Mouse (Mus musculus) hindbrain, embryonic 15.5 days (tissue): ENCODE measurements around the gene Map7. TPM values are rescaled to one million over a fixed set of nuclear protein-coding genes. Genes with fewer than 3 reads are reported as not detected.
A peak's percentile ranks its signal among the peaks of the same experiment; 100 is the strongest.

Source experiments
- ATAC-seq: fragments of 200-750 bp; cut with Nextera tagmentation; 2 replicates; pipeline ENCODE4 v1.8.0; 2017; ENCODE audit warnings: low read depth, moderate number of reproducible peaks, moderate TSS enrichment; ENCODE audit not compliant: low FRiP score
- H3K27ac ChIP-seq: fragments of 300-500 bp; sonication (generic); replicated peaks from 2 replicates; pipeline ENCODE4 v1.5.1; 2015; ENCODE audit warnings: mild to moderate bottlenecking, inconsistent platforms
- H3K27me3 ChIP-seq: fragments of 300-500 bp; sonication (generic); 2 replicates; pipeline ENCODE4 v1.6.1; 2015; ENCODE audit warnings: control low read depth, inconsistent platforms
- H3K36me3 ChIP-seq: fragments of 300-500 bp; sonication (generic); 2 replicates; pipeline ENCODE4 v1.6.1; 2015; ENCODE audit warnings: control low read depth, inconsistent platforms
- H3K4me1 ChIP-seq: fragments of 300-500 bp; sonication (generic); replicated peaks from 2 replicates; pipeline ENCODE4 v1.6.1; 2015; ENCODE audit warnings: control low read depth, inconsistent platforms
- H3K4me2 ChIP-seq: fragments of 300-500 bp; sonication (generic); 2 replicates; pipeline ENCODE4 v1.6.1; 2015; ENCODE audit warnings: moderate library complexity, mild to moderate bottlenecking, inconsistent platforms
- H3K4me3 ChIP-seq: fragments of 300-500 bp; sonication (generic); 2 replicates; pipeline ENCODE4 v1.5.1; 2015; ENCODE audit warnings: mild to moderate bottlenecking, inconsistent platforms
- H3K9ac ChIP-seq: fragments of 300-500 bp; sonication (generic); 2 replicates; pipeline ENCODE4 v1.6.1; 2015; ENCODE audit warnings: inconsistent platforms
- H3K9me3 ChIP-seq: fragments of 300-500 bp; sonication (generic); 2 replicates; pipeline ENCODE4 v1.6.1; 2016; ENCODE audit warnings: control low read depth, inconsistent platforms
- WGBS: fragments of 180-500 bp; shearing (Covaris S2); methylation state at CpG from one replicate; pipeline ENCODE4 v1.1.7; 2015; 5-methylcytosine and 5-hydroxymethylcytosine counted together
- polyA plus RNA-seq: library from polyadenylated mRNA; unstranded; fragments of >200 nt; fragmentation: Nextera tagmentation; extraction: Ambion mirVana; gene quantifications from 2 replicates; pipeline ENCODE4 v1.2.1, GENCODE M21; 2015

Map7 gene
- polyA plus RNA-seq, 1 experiment from 2014 or later, result 10.3 TPM

DNA sequence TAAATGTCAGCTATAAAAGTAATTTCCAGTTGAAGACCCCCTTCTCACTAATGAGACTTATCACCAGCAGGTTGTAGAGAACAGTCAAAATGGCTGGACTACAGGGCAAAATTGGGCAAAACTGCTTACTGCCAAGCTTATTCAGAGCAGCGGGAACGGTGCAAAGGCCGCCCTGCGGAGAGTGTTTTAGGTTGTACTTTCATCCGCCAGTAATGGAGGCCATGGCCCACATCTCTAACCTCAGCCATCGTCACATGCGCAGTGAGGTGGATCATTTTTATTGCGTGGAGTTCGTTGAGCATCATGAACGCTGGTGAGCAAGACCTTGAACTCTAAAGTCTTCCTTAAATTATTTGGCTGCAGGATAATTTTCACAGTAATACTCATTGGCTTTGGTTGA, 100.8 kb downstream of the Map7 start:
- Histone ChIP-seq H3K4me3 (no peak overlapping the region), H3K4me1 (no peaks in the 10 kb centered on the region), H3K27ac (no peak overlapping the region), H3K27me3 (no peaks in the 10 kb centered on the region), H3K9me3 (no peaks in the 10 kb centered on the region), H3K4me2 (no peak overlapping the region), H3K36me3 (no peaks in the 10 kb centered on the region), H3K9ac (no peak overlapping the region)
- no peak for ATAC-seq
- WGBS, result 96% methylated on average over 10 of the region's 10 CpGs

DNA sequence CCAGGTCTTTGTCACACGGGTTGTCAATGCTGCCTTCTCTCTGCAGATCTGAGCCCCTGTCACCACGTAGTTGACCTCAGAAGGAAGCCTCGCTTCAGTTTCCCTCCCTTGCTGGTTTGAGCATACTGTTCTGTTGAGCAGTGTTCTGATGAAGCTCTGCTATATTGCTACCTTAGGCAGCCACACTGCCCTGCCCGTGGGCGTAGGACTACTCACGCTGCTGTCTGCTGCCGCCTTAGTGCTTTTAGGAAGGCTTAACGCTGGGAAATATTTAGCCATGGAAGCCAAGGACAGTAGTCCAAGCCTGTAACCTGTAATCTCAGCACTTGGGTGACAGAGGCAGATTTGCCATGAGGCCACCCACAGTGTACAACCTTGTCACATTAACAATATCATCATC, 107.3 kb downstream of the Map7 start:
- Histone ChIP-seq H3K9ac (no peak overlapping the region), H3K27me3 (no peaks in the 10 kb centered on the region), H3K9me3 (no peaks in the 10 kb centered on the region), H3K36me3 (no peaks in the 10 kb centered on the region), H3K4me3 (no peak overlapping the region), H3K27ac (no peak overlapping the region), H3K4me2 (no peak overlapping the region), H3K4me1 (no peaks in the 10 kb centered on the region)
- WGBS, result 94% methylated on average over 8 of the region's 8 CpGs
- ATAC-seq, result no peak

DNA sequence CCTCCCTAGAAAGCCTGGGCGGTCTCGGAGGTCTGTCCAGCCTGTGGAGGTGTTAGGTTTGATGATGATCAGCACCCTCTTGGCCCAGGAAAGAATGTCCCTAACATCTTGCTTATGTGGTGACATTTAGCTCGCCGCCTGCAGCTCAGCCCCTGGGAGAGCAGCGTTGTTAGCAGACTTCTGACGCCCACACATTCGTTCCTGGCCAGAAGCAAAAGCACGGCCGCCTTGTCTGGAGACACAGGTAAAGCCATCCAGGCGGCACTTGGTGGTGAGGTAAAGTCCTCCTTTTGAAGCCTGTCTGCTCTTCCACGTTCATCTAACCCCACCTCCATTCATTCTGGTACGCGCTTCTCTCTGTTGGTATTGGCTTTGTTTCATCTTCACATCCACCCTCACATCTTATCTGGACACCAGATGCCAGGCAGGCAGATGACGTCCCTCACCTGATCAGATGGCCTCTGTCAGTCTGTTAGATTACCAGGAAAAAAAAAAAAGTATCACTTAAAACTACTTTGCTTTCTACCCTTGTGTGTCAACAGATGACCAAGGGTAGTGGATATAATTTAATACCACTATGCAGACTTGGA, 108.9 kb downstream of the Map7 start:
- no peaks in the 10 kb centered on the region for H3K27me3 ChIP-seq
- no peak for ATAC-seq
- no peak overlapping the region for H3K4me2 ChIP-seq
- no peak overlapping the region for H3K4me3 ChIP-seq
- H3K9me3 ChIP-seq, result no peaks in the 10 kb centered on the region
- no peak overlapping the region for H3K9ac ChIP-seq
- no peaks in the 10 kb centered on the region for H3K36me3 ChIP-seq
- H3K27ac ChIP-seq, result no peak overlapping the region
- no peaks in the 10 kb centered on the region for H3K4me1 ChIP-seq
- 87% methylated on average over 14 of the region's 14 CpGs for WGBS

DNA sequence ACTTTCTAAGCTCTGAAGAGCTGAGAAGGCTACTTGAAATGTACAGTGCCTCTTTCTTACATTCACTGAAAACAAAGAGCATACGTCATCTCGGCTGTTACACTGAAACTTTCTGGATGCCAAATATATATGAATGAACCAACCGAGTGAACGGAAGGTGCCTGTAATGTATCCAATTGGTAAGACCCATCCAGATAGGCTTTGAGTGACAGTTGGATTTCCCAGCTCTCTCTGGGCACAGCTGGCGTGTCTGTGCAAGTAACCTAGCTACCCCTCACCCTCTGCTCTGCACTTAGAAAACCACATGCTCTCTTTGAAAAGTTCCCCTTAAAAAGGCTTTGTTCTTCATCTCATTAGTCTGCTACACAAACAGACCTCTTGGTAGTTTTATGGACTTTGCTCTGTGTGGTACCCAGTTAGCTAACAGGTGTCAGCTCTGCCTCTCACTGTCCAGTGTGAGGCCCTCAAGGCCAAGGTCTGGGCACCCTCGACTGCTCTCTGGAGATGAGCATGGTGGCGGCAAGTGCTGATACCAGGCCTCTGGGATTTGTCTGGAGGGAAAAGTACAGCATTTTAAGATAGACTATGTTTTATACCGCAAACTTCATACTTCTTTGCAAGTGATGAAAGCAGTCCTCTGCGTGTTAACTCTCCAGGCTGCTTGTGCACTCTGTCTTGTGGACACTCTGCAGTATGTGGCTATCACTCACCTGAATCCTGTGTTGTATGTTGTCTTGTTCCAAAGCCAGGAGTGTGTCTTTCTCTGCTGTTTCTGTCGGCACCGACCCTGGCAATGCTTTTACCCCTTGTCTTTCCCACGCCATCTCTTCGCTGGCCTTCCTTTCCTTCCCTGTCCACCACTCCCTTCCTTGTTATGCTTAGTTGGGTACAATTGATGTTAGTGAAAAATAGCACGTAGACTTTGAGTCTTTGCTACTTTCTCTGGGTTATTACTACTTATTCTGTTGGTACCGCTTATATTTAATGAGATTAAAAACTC, 109.8 kb downstream of the Map7 start:
- H3K27me3 ChIP-seq, result no peaks in the 10 kb centered on the region
- no peak for ATAC-seq
- 87% methylated on average over 15 of the region's 15 CpGs for WGBS

DNA sequence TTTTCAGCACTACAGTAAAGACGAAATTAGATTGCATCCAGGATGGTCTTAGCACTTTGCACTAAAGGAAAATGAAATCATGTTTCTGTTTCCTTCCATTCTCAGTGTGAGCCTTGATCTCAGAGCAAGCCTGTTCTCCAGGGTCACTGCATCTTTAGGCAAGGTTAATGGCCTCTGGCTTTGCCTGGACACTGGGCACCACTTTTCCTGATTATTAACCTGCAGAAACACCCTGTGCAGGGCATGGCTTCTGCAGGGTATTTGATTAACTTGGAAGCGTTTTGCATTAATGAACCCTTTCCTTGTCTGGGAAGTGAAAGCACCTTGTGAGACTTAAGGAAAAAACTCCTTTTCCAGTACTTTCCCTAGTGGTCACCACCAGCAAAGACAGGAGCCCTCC, 111.2 kb downstream of the Map7 start:
- H3K27me3 ChIP-seq, result no peaks in the 10 kb centered on the region
- ATAC-seq, result no peak
- no peak overlapping the region for H3K27ac ChIP-seq
- H3K4me2 ChIP-seq, result no peak overlapping the region
- H3K9ac ChIP-seq, result no peak overlapping the region
- H3K4me1 ChIP-seq, result no peaks in the 10 kb centered on the region
- WGBS, result 82% methylated on average over 2 of the region's 2 CpGs
- H3K36me3 ChIP-seq, result no peaks in the 10 kb centered on the region
- H3K4me3 ChIP-seq, result no peak overlapping the region
- no peaks in the 10 kb centered on the region for H3K9me3 ChIP-seq

More for the DNA sequence above, 109.8 kb downstream of the Map7 start:
- no peaks in the 10 kb centered on the region for H3K4me1 ChIP-seq
- no peak overlapping the region for H3K9ac ChIP-seq
- H3K4me3 ChIP-seq, result no peak overlapping the region
- H3K9me3 ChIP-seq, result no peaks in the 10 kb centered on the region
- H3K4me2 ChIP-seq, result no peak overlapping the region
- H3K36me3 ChIP-seq, result no peaks in the 10 kb centered on the region
- no peak overlapping the region for H3K27ac ChIP-seq

DNA sequence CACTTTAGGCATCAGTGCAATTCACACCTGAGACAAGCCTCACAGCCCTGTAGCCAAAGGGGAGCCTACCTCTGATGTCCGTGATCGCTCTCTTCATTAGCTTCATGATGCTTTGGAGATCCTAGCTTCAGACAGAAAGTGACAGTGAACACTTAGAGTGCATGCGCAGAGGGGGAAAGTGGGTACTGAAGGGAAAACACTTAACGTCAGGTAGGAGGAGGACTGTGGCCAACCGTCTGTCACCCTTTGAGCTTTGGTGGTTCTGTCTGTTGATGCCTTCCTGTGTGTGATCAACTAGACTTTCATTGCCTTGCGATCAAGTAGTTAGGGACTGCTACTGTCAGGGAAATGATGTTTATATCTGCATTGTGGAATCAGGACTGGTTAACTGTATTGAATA, 114.6 kb downstream of the Map7 start:
- H3K9me3 ChIP-seq, result no peaks in the 10 kb centered on the region
- ATAC-seq, result no peak
- no peak overlapping the region for H3K4me3 ChIP-seq
- no peak overlapping the region for H3K27ac ChIP-seq
- H3K36me3 ChIP-seq, result no peaks in the 10 kb centered on the region
- H3K9ac ChIP-seq, result no peak overlapping the region
- no peaks in the 10 kb centered on the region for H3K4me1 ChIP-seq
- no peaks in the 10 kb centered on the region for H3K27me3 ChIP-seq
- 95% methylated on average over 6 of the region's 6 CpGs for WGBS
- no peak overlapping the region for H3K4me2 ChIP-seq

DNA sequence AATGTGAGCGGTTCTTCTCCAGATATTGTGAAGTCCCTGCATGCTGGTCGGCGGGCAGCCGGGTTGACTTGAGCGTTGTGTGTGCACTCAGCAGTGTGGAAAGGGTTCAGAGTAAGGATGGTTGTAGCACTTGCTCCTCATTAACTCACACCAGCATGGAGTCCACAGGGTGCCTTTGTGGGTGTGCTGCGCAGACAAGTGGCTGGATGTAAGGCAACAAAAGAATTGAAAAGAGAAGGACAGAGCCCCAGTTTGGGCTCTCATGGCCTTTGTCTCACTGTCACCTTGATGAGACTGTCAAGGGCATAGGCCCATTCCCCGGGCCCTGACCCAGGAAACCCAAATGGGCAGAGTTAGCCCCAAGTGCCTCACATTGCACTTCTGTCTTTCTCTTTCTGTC, 116.2 kb downstream of the Map7 start:
- Histone ChIP-seq H3K4me2 (no peak overlapping the region), H3K36me3 (no peaks in the 10 kb centered on the region), H3K9me3 (no peaks in the 10 kb centered on the region), H3K27me3 (no peaks in the 10 kb centered on the region), H3K9ac (no peak overlapping the region), H3K27ac (no peak overlapping the region), H3K4me1 (no peaks in the 10 kb centered on the region), H3K4me3 (no peak overlapping the region)
- ATAC-seq, result no peak
- WGBS, result 69% methylated on average over 7 of the region's 7 CpGs

DNA sequence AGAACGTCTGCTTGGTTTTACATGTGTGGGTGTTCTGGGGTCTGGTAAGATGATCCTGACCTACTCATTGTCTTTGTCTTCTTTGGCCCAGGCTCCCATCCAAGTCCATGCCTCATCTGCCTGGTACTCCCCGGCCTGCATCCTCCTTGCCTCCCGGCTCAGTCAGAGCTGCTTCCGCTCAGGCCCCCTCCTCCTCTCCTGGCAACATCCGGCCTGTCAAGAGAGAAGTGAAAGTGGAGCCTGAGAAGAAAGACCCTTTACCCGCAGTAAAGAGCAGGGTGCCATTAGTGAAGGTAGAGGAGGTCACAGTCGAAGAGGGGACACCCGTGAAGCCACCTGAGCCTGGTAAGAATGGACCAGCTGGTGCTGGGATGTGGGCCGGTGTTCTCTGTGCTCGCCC, 118.8 kb downstream of the Map7 start:
- no peaks in the 10 kb centered on the region for H3K4me1 ChIP-seq
- 77% methylated on average over 10 of the region's 10 CpGs for WGBS
- no peaks in the 10 kb centered on the region for H3K9me3 ChIP-seq
- H3K4me3 ChIP-seq, result no peak overlapping the region
- no peak overlapping the region for H3K27ac ChIP-seq
- H3K9ac ChIP-seq, result no peak overlapping the region
- no peak overlapping the region for H3K4me2 ChIP-seq
- H3K36me3 ChIP-seq, result no peaks in the 10 kb centered on the region
- no peaks in the 10 kb centered on the region for H3K27me3 ChIP-seq
- ATAC-seq, result no peak

DNA sequence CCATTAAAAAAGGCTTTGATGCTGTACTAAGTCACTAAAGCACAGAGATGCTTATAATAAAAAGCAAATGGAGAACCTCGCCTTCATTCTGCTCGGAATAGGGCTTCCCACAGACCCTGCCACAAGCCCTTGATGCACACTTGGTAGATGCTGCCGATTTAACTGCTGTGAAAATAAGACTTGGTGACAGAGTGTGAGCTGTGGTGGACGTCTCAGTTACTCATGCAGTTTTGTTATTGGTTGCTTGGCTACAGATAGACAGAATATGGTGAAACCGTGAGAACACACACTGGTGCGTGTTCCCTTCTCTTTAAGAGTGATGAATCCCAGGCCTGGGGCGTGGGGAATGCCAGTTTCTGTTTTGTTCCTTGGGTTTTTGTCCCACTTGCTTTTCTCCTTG, 120.7 kb downstream of the Map7 start:
- ATAC-seq, result 0 out of 2 replicates have a peak, but pooled peaks have one; percentile 36

DNA sequence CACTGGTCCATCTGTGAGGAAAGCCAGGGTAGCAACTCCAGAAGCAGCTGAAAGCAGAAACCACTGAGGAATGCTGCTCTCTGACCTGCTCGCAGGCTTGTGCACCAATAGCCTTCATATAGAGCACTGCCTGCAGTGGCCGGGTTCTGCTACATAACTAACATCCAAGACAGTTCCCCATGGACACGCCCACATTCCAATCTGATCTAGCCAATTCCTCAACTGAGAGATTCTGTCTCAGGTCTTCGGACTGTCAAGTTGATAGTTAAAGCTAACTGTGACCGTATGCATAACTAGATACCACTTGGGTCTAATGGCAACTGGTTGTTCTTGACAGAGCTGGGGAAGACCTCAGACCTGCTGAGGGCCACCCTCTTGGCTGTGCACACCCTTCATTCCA, 124.1 kb downstream of the Map7 start:
- H3K9me3 ChIP-seq, result no peaks in the 10 kb centered on the region
- no peak overlapping the region for H3K9ac ChIP-seq
- H3K4me3 ChIP-seq, result no peak overlapping the region
- 96% methylated on average over 5 of the region's 5 CpGs for WGBS
- no peaks in the 10 kb centered on the region for H3K4me1 ChIP-seq
- no peaks in the 10 kb centered on the region for H3K27me3 ChIP-seq
- no peak for ATAC-seq
- H3K4me2 ChIP-seq, result no peak overlapping the region
- no peak overlapping the region for H3K27ac ChIP-seq
- H3K36me3 ChIP-seq, result no peaks in the 10 kb centered on the region

More for the DNA sequence above, 120.7 kb downstream of the Map7 start:
- Histone ChIP-seq H3K9me3 (no peaks in the 10 kb centered on the region), H3K4me3 (no peak overlapping the region), H3K27ac (no peak overlapping the region), H3K36me3 (no peaks in the 10 kb centered on the region), H3K4me2 (no peak overlapping the region), H3K27me3 (no peaks in the 10 kb centered on the region), H3K9ac (no peak overlapping the region), H3K4me1 (no peaks in the 10 kb centered on the region)
- 59% methylated on average over 7 of the region's 7 CpGs for WGBS

DNA sequence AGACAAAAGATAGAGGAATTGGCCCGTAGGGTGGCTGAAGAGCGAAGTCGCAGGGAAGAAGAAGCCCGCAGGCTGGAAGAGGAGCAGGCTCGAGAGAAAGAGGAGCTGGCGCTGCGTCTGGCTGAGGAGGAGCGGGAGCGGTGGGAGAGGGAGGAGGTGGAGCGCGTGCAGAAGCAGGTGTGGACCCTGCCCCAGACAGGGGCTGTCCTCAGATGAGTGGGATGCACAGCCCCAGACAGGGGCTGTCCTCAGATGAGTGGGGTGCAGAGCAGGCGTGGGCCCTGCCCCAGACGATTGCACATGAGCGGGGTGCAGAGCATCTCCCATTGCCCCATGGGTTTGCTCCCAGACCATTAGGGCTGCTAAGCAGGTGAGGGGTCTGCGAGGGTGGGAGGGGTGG, 125.0 kb downstream of the Map7 start:
- WGBS, result 50% methylated on average over 15 of the region's 15 CpGs
- Histone ChIP-seq H3K4me2 (no peak overlapping the region), H3K9ac (no peak overlapping the region), H3K9me3 (no peaks in the 10 kb centered on the region), H3K4me1 (no peaks in the 10 kb centered on the region), H3K36me3 (no peaks in the 10 kb centered on the region), H3K27ac (no peak overlapping the region), H3K4me3 (no peak overlapping the region), H3K27me3 (no peaks in the 10 kb centered on the region)
- peak; percentile 68; the same call in 1 of the 2 replicates for ATAC-seq

DNA sequence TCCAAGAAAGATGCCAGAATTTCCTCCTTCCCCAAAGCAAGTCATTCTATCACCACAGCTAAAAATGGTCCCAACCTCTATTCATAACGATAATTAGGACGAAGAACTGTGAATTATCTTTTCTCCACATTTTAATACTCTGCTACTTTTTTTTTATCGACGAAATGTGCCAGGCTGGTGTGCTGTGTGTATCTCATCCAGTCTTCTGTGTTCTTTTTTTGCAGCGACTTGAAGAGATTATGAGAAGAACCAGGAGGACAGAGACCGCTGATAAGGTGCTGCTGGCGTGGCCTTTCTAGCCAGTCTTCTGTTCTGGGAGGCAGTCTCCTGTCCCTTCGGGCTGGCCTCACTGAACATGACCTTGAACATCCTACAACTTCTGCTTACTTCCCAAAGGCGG, 125.8 kb downstream of the Map7 start:
- WGBS, result 92% methylated on average over 9 of the region's 9 CpGs
- Histone ChIP-seq H3K4me1 (no peaks in the 10 kb centered on the region), H3K4me3 (no peak overlapping the region), H3K36me3 (no peaks in the 10 kb centered on the region), H3K27me3 (no peaks in the 10 kb centered on the region), H3K9ac (no peak overlapping the region), H3K9me3 (no peaks in the 10 kb centered on the region), H3K4me2 (no peak overlapping the region), H3K27ac (no peak overlapping the region)
- no peak for ATAC-seq
